Mouse (Mus musculus) retina, postnatal 7 days (tissue): Measurements from ENCODE around the gene Il10rb.

ENCODE experiments used
- DNase-seq: peaks from one replicate; pipeline ENCODE4 v3.0.0-alpha.2; 2012; ENCODE audit warnings: low read depth, low spot score

The Il10rb gene

DNA sequence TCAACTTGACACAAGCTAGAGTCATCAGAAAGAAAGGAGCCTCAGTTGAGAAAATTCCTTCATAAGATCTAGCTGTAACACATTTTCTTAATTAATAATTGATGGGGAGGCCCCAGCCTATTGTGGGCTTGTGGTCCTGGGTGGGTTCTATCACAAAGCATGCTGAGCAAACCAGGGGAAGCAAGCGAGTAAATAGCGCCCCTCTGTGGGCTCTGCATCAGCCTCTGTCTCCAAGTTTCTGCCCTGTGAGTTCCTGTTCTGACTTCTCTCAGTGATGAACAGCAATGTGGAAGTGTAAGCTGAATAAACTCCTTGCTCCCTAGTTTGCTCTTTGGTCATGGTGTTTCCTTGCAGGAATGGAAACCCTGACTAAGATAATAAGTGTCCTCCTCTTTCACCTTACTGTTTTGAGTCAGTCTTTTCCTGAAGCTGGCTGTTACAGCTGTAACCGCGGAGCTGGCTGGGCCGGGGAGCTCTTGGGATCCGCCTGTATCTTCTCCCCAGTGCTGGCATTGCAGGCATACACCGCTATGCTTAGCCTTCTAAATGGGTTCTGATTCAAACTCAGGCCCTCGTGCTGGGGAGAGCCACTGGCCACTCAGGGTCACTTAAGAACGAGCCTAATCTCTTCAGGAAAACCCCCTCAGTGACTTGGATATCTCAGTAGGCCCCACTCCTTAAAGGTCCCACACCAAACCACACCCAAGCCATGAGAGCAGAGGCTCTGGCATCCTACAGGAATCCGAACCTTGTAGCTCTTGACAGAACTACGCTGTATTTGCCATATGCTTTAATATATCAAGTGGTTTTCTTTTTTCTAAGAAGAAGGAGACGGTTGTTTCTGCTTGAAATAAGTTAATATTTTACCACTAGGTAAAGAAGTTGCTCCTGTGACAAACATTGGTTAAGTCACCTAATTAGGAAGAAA is 44.4 kb downstream of the Il10rb start:
- no peak for DNase-seq

DNA sequence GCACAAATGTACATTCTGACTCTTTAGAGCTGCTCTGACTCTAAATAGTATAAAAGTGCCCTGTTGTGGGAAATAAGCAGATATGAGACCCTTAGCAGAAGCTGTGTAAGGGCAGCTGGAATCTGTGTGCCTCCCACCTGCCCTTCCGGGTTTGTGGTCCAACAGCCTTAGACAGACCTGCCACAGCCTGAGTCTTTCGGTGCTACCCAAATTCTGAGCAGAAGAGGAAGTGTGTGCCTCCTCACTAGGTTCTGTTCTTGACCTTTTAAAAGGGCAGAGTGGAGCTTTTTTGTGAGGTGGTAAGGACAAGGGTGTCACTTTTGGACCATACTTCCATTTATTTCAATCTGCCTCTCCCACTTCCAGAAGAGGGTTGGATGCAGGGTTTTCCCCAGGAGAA is 46.0 kb downstream of the Il10rb start:
- DNase-seq: no peak

DNA sequence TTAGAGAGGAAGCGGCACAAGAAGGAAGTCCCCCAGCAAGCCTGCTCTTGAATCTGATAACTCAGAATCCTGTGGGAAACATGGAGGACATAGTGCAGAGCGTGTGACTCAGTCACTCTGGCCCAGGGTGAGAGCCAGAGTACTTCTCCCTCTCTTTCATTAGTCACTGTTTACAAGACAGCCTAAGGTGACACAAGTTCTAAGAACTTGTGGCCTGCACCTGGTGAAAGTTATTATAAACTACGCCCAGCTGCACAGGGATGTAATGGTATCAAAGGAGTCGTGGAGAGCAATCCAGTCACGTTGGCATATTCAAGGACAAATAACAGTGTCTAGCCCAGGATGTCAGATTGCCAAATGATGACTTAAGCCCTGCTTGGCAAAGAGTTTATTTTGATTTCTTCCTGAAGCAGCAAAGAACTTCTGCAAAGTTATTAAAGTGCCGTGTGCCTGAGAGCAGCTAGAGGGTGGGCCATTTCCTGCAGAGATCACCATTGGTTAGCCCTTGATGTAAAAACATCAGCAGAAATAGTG is 46.5 kb downstream of the Il10rb start:
- no peak for DNase-seq

DNA sequence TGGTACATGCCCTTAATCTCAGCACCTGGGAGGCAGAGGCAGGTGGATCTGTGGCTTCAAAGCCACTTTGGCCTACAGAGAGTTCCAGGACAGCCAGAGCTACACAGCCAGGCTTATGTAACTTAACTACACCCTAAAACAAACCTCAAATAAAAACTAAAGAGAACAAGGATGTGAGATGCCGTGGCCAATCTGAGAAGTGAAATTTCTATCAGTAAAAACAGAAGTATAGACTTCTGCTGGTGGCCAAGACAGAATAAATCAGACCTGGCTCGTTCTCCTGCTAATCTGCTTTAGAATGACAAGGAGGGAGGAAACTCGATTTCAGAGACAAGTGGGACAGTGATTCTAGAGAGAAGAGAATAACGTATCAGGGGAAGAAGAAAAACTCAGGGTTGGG is 49.9 kb downstream of the Il10rb start:
- no peak for DNase-seq

DNA sequence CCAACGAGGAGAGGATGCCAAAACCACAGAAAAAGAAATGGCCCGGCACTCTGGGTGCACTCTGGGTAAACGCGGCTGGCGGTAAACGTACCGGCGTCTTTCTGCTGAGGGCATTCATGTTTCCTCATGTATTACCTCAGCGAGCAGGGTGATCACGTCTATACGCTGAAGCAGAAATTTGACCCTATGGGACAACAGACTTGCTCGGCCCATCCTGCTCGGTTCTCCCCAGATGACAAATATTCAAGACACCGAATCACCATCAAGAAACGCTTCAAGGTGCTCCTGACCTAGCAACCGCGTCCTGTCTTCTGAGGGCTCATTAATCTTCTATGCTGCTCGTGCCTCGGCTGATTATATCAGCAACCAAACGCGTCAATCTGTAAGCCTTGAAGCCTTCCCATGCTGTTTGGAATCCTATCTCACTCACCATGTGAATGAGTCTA is 52.4 kb downstream of the Il10rb start:
- no peak for DNase-seq

DNA sequence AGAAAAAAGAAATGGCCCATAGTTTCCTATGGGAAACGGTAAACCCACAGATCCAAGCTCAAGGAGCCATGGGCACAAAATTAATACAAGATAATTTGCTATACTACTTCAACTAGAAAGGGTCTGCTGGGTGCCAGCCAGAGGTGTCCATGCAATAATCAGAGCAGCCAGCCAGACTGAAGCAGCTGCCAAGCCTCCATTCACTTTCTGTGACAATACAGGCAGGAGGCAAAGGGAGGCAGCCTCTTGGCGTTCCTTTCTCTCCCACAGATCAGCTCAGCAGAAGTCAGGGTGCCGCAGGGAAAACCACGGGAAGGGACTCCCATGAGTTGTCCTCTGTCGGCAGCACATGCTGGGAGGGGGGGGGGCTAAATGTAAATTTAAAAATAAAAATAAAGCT is 53.0 kb downstream of the Il10rb start:
- DNase-seq: no peak

DNA sequence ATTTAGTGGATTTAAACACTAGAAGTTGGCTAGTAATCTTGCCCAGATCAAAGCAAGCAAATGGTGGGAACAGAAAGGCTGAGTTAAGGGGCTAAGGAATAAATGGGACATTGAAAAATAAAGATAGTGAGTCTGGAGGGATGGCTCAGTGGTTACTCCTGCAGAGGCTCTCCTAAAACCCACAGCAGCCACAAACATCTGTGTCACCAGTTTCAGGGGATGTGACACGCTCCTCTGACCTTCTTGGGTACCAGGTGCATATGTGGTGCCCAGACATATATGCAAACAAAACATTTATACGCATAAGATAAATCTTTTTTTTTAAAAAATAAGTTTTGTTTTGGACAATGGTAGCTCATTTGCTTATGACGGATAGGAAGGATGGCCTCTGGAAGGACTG is 53.4 kb downstream of the Il10rb start:
- DNase-seq: no peak

DNA sequence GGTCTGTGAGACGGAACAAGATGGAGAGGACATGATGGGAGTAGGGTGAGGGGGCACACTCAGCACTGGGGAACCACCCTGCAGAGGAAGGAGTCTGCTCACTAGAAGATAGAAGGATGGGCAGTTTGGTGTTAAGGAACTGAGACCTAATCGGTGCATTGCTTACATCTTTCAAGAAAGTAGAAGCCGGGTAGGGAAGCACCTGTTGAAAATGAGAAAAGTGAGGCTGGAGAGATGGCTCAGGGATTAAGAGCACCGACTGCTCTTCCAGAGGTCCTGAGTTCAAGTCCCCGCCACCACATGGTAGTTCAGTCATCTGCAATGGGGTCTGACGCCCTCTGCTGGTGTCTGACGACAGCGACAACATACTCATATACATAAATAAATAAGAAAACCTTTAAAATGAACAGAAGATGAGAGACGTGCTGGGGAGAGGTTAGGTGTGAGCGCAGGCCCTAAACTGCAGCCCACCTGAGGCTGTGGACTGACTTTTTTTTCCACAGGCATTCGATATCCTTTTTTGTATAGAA is 53.9 kb downstream of the Il10rb start:
- no peak for DNase-seq

DNA sequence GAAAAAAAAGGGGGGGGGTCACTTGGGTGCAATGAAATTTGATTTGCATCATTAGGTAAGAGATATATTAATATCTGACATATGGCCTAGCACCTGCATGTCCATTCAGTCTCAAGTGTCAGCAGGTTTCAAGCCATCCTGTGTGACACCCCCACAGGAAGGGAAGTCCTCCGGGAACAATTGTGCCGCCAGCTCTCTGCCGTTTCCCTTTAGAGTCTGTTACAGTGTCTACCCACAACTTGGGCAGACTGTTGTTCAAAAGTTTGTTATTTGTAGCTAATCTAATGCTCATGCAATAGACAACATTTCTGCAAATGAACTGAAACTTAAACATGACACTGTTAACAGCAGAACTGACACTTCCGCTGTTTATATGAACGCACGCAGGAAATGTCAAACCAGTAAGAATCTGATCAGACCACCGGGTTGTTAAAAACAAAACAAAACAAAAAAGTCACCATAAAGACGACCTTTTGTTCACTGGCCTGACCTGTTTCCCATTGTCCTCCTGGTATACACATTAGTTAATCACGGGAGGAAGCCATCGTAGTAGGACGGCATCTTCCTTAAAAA is 55.2 kb downstream of the Il10rb start:
- DNase-seq: no peak

DNA sequence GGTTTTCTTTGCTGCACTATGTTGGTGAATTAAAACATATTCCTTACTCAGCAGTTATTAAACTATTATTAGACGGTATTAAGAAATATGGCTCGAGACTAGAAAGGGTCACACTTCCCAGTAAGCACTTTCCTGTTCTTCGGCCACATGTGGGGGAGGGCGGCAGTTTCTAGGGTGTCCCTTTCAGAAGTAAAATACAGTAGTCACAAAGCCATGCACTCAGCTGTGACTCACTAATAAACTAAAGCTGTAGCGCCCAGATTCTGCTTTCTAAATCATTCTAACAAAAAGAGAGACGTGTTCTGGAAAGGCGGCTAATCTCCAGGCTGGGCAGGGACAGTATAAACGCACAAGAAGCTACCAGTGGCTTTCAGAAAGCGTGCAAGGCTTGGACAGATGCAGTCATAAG is 55.8 kb downstream of the Il10rb start:
- DNase-seq: no peak

DNA sequence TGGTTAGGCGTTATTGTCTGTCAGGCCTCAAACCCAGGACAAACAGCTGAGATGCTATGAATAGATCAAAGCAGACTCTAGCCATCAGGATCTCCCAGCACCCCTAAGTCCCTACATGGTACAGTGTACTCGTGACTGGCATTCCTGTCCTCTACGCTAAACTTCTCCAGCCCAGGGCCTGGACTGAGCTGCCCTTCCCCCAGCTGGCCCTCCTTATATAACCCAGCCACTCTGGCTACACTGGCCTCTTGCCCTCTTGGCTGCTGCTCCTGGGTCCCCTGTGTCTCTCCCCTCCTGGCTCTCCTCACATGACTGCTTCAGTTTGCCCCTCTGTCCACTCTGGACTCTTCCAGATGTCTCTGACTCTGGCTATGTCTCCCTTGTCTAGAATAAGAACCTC is 56.7 kb downstream of the Il10rb start:
- DNase-seq: no peak

DNA sequence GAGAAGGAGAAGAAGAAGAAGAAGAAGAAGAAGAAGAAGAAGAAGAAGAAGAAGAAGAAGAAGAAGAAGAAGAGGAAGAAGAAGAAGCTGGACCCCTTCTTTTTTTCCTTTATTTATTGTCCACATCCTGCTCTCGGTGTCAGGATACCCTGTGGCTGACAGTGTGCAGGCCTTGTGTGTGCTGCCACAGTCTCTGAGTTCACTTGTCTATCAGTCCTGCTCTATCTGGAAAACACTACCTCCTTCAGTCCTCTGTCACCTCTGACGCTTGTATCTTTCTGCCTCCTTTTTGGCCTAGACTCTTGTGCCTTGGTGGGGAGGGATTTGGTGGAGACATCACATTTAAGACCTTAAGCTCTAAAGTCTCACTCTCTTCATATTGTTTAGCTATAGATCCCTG is 57.4 kb downstream of the Il10rb start:
- no peak for DNase-seq

DNA sequence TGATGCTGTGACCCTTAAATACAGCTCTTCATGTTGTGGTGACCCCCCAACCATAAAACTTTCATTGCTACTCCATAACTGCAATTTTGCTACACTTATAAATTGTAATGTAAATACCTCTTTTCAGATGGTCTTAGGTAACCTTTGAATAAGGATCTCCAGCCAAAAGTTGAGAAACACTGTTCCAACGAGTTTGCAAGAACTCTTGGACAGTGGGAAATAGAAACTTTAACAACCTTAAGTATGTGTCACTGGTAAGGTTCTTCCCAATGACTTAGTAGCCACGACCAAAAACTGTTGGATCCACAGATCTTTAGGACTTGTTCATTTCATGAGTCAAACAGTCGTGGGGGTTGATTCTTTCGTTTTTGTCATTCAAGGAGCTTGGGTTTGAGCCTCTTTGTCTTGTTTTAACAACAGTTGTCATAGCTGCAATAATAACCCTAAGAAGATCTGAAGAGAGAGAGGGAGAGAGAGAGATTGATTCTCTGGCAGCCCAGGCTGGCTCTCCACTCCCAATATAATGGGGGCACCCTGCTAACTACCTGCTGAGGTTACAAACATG is 58.0 kb downstream of the Il10rb start:
- DNase-seq: no peak

DNA sequence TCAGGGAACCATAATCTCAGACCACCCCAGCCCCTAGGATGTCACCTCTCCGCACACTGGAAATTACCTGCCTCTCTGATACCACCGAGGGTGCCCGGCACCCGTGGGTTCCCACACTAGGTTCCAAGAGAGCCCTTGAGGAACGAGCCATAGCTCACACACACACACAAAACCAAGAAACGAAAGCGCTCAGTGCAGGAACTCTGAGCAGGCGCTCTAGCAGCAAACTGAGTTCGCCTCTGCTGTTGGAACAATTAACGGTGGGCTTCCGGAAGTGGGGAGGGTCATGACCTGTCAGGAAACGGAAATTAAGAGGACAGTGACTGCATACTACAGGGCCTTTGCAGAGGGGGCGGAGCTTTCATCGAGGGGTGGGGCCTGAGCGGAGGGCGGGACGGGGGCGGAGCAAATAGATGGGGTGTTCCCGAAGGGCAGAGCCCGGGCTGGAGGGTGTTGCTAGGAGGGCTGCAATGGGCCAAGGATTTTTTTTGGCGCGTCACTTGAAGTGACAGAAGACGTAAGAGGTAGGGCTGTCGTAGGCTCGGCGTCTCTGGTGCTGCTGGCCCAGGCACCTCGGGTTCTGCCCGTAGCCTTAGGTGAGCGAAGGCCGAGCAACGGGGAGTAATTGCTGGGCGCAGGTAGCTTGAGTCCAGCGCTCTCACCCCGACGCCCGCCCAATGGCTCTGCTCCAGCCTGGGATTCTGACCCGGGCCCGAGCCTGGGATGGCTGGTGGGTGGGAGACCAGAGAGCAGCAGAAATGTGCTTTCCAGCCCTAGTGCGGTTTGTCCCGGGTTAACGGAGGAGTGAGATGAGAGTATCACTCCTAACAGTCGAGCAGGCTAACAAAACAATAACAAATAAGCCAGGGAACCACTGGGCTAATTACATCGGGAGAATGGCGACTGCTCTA is 58.9 kb downstream of the Il10rb start:
- DNase-seq: peak; percentile 82

DNA sequence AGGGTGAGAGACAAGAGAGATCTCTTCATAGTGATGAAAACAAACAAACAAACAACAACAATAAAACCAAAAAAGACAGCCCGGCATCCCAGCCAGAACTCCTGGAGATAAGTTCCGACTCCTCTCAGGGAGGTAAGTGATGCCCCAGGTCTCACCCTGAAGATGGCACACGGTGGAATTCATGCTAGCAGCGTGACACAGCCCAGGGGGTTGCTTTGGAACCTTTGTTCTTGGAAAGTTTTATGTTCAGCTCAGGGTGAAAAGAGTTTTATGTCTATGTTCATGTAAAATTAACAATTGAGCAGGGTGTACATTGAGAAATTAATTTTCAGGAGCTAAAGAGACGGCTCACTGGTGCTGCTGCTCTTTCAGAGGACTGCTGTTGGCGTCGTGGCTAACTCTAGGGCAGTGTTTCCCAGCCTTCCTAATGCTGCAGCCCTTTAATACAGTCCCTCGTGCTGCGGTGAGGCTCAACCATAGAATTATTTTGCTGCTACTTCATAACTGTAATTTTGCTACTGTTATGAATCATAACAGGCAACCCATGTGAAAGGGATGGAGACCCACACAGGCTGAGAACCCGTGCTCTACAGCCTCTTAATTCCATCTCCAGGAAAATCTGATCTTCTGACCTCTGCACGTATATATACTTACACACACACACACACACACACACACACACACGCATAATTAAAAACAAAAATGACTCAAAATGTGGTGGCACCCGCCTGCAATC is 59.7 kb downstream of the Il10rb start:
- no peak for DNase-seq

DNA sequence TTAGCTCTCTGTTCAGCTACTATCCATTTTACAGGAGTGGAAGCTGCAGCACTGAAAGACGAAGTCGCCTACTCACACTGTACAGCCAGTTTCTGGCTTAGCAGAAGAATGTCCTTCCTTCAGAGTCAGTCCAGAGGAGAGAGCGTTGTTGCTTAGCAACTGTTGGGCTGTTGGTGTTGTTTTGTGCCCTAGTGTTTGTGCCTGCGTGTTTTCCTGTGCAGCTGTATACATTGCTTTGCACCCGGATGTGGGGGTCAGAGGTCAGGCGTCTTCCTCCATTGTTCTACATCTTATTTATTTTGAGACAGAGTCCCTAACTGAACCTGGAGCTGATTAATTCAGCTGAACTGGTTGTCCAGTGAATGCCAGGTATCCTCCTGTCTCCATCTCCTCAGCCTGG is 60.6 kb downstream of the Il10rb start:
- DNase-seq: no peak

DNA sequence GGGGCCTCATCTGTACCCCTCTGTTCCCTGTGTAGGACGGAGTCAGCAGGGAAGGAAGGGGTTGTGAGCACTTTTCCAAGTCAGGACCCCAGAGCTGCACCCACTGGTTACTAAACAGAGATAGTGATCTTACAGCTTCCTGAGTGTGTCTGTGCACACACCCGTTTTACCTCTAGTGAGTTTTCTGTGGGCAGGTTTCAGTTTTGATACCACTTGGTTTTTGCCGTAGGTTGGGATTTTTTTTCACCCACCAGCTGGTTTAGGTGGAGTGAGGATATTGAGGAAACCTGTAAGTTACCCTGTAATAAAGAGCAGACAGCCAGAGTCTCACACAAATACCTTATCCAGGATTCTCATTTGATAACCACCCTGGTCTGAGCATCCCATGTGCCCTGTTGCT is 64.5 kb downstream of the Il10rb start:
- DNase-seq: no peak

DNA sequence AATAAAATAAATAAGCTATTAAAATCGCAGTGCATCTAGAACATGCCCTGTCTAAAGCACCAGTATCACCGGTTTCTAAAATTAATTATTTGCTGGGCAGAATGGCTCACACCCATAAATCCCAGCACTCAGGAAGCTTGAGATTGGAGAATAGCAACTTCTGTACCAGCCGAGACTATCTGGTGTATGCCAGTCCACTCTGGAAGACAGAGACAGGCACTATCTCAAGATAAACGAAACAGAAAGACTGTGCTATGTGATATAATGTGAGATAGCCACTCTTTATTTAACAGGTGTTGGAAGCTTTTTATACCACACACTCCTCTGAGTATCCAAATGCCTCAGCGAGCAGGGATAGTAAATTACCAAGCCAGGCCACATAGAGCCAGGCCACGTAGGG is 65.5 kb downstream of the Il10rb start:
- no peak for DNase-seq
